Mouse (Mus musculus) MEL (cell line): ENCODE data around the gene Sat1. TPM values are rescaled to one million over a fixed set of nuclear protein-coding genes. Genes with fewer than 3 reads are reported as not detected.

Experiments used
- DNase-seq: peaks from one replicate; pipeline ENCODE4 v3.0.0; 2011; ENCODE audit warnings: low read depth, low spot score
- H3K27ac ChIP-seq: 2 replicates; pipeline ENCODE4 v1.5.1; 2012; ENCODE audit warnings: low read depth, mild to moderate bottlenecking, control low read depth, low read length, moderate library complexity; ENCODE audit not compliant: control insufficient read depth
- H3K27me3 ChIP-seq, 2 experiments: fragments of 150-350 bp in 1 of 2; sonication (generic) in 1 of 2; 2 replicates each; pipeline ENCODE4 v1.6.1; 2012; ENCODE audit warnings: low read length in 2 of 2, mild to moderate bottlenecking in 2 of 2, improper control_type of control experiment in 1 of 2, moderate library complexity in 1 of 2; ENCODE audit not compliant: insufficient read depth in 2 of 2, control insufficient read depth in 1 of 2
- H3K36me3 ChIP-seq, 2 experiments: 2 replicates each; pipeline ENCODE4 v1.6.1; 2012 to 2014; ENCODE audit warnings: low read length in 2 of 2, improper control_type of control experiment in 1 of 2, inconsistent platforms in 1 of 2, mild to moderate bottlenecking in 1 of 2; ENCODE audit not compliant: insufficient read depth in 2 of 2, control insufficient read depth in 1 of 2
- H3K4me1 ChIP-seq, 2 experiments: fragments of 150-350 bp in 1 of 2; sonication (generic) in 1 of 2; 2 replicates each; pipeline ENCODE4 v1.6.1; 2012; ENCODE audit warnings: low read length in 2 of 2, improper control_type of control experiment in 1 of 2, mild to moderate bottlenecking in 1 of 2; ENCODE audit not compliant: insufficient read depth in 2 of 2, control insufficient read depth in 1 of 2
- H3K4me3 ChIP-seq, 2 experiments: fragments of 150-350 bp in 1 of 2; sonication (generic) in 1 of 2; 2 replicates each; pipeline ENCODE4 v1.5.1; 2012; ENCODE audit warnings: low read depth in 2 of 2, low read length in 2 of 2, mild to moderate bottlenecking in 2 of 2, moderate library complexity in 2 of 2, control low read depth in 1 of 2, improper control_type of control experiment in 1 of 2; ENCODE audit not compliant: control insufficient read depth in 1 of 2, insufficient read depth in 1 of 2
- H3K79me2 ChIP-seq: 2 replicates; pipeline ENCODE4 v1.6.1; 2012; ENCODE audit warnings: mild to moderate bottlenecking, low read length, moderate library complexity; ENCODE audit not compliant: control insufficient read depth, poor library complexity, insufficient read depth
- H3K9ac ChIP-seq: 2 replicates; pipeline ENCODE4 v1.6.1; 2012; ENCODE audit warnings: low read depth, mild to moderate bottlenecking, control low read depth, low read length, moderate library complexity; ENCODE audit not compliant: control insufficient read depth, poor library complexity, severe bottlenecking
- H3K9me3 ChIP-seq: fragments of 150-350 bp; sonication (generic); replicated peaks from 2 replicates; pipeline ENCODE4 v1.6.1; 2012; ENCODE audit warnings: mild to moderate bottlenecking, low read length, improper control_type of control experiment, moderate library complexity; ENCODE audit not compliant: insufficient read depth
- CHD1 ChIP-seq: IDR thresholded peaks from 2 replicates; pipeline ENCODE4 v1.6.1; 2012; ENCODE audit warnings: low read depth, mild to moderate bottlenecking, inconsistent platforms, low read length, improper control_type of control experiment
- CHD2 ChIP-seq: IDR thresholded peaks from 2 replicates; pipeline ENCODE4 v1.6.1; 2011; ENCODE audit warnings: low read length, improper control_type of control experiment
- CTCF ChIP-seq, 3 experiments: IDR thresholded peaks in 2 of 3; conservative IDR thresholded peaks in 1 of 3; 2 replicates each; pipeline ENCODE4 v1.5.1; 2011 to 2012; ENCODE audit warnings: low read length in 3 of 3, low read depth in 2 of 3, mild to moderate bottlenecking in 2 of 3, improper control_type of control experiment in 1 of 3, inconsistent platforms in 1 of 3, mixed read lengths in 1 of 3, moderate library complexity in 1 of 3; ENCODE audit not compliant: control insufficient read depth in 1 of 3, insufficient read depth in 1 of 3, poor library complexity in 1 of 3, severe bottlenecking in 1 of 3
- E2F4 ChIP-seq: IDR thresholded peaks from 2 replicates; pipeline ENCODE4 v1.6.1; 2011; ENCODE audit warnings: low read depth, low read length, improper control_type of control experiment, borderline replicate concordance
- ELF1 ChIP-seq: IDR thresholded peaks from 2 replicates; pipeline ENCODE4 v1.6.1; 2014; ENCODE audit warnings: low read depth, mild to moderate bottlenecking, inconsistent platforms, low read length, improper control_type of control experiment, moderate library complexity
- EP300 ChIP-seq, 2 experiments: IDR thresholded peaks; 2 replicates each; pipeline ENCODE4 v1.6.1; 2011; ENCODE audit warnings: improper control_type of control experiment in 2 of 2, low read length in 2 of 2, low read depth in 1 of 2, mild to moderate bottlenecking in 1 of 2
- ETS1 ChIP-seq: IDR thresholded peaks from 2 replicates; pipeline ENCODE4 v1.6.1; 2012; ENCODE audit warnings: low read depth, mild to moderate bottlenecking, inconsistent platforms, low read length, improper control_type of control experiment, moderate library complexity
- GATA1 ChIP-seq: IDR thresholded peaks from 2 replicates; pipeline ENCODE4 v1.6.1; 2011; ENCODE audit warnings: low read depth, low read length, improper control_type of control experiment
- HCFC1 ChIP-seq: IDR thresholded peaks from 2 replicates; pipeline ENCODE4 v1.6.1; 2012; ENCODE audit warnings: low read depth, mild to moderate bottlenecking, inconsistent platforms, low read length, improper control_type of control experiment, moderate library complexity
- JUND ChIP-seq: IDR thresholded peaks from 2 replicates; pipeline ENCODE4 v1.6.1; 2011; ENCODE audit warnings: low read depth, mild to moderate bottlenecking, improper control_type of control experiment, low read length
- KAT2A ChIP-seq: conservative IDR thresholded peaks from 2 replicates; pipeline ENCODE4 v1.6.1; 2012; ENCODE audit warnings: low read depth, low read length, improper control_type of control experiment, inconsistent platforms
- MAX ChIP-seq: IDR thresholded peaks from 2 replicates; pipeline ENCODE4 v1.6.1; 2011; ENCODE audit warnings: low read length, improper control_type of control experiment
- MAZ ChIP-seq: IDR thresholded peaks from 2 replicates; pipeline ENCODE4 v1.6.1; 2012; ENCODE audit warnings: low read depth, mild to moderate bottlenecking, inconsistent platforms, low read length, improper control_type of control experiment
- MEF2A ChIP-seq: IDR thresholded peaks from 2 replicates; pipeline ENCODE4 v1.6.1; 2014; ENCODE audit warnings: low read depth, mild to moderate bottlenecking, inconsistent platforms, low read length, improper control_type of control experiment; ENCODE audit not compliant: poor library complexity, insufficient replicate concordance, severe bottlenecking; ENCODE audit errors: extremely low read depth
- MYB ChIP-seq: IDR thresholded peaks from 2 replicates; pipeline ENCODE4 v1.6.1; 2011; ENCODE audit warnings: mild to moderate bottlenecking, low read depth, low read length, improper control_type of control experiment
- MYC ChIP-seq: IDR thresholded peaks from 2 replicates; pipeline ENCODE4 v1.6.1; 2011; ENCODE audit warnings: low read depth, mild to moderate bottlenecking, low read length, improper control_type of control experiment, moderate library complexity
- NRF1 ChIP-seq: IDR thresholded peaks from 2 replicates; pipeline ENCODE4 v1.6.1; 2014; ENCODE audit warnings: low read depth, mild to moderate bottlenecking, inconsistent platforms, low read length, improper control_type of control experiment, moderate library complexity; ENCODE audit not compliant: poor library complexity, insufficient read depth, severe bottlenecking
- POLR2A ChIP-seq, 2 experiments: IDR thresholded peaks; 2 replicates each; pipeline ENCODE4 v1.6.1; 2011 to 2012; ENCODE audit warnings: low read length in 2 of 2, mild to moderate bottlenecking in 2 of 2, control low read depth in 1 of 2, improper control_type of control experiment in 1 of 2, low read depth in 1 of 2, moderate library complexity in 1 of 2; ENCODE audit not compliant: control insufficient read depth in 1 of 2, insufficient read depth in 1 of 2, poor library complexity in 1 of 2
- RAD21 ChIP-seq: IDR thresholded peaks from 2 replicates; pipeline ENCODE4 v1.6.1; 2011; ENCODE audit warnings: mild to moderate bottlenecking, low read depth, low read length, improper control_type of control experiment
- RCOR1 ChIP-seq: IDR thresholded peaks from 2 replicates; pipeline ENCODE4 v1.6.1; 2012; ENCODE audit warnings: low read depth, mild to moderate bottlenecking, inconsistent platforms, low read length, improper control_type of control experiment
- SIN3A ChIP-seq: IDR thresholded peaks from 2 replicates; pipeline ENCODE4 v1.6.1; 2012; ENCODE audit warnings: low read length, improper control_type of control experiment, inconsistent platforms
- TBP ChIP-seq: IDR thresholded peaks from 2 replicates; pipeline ENCODE4 v1.8.0; 2011; ENCODE audit warnings: low read depth, low read length, improper control_type of control experiment
- TCF12 ChIP-seq: IDR thresholded peaks from 2 replicates; pipeline ENCODE4 v1.6.1; 2014; ENCODE audit warnings: low read depth, mild to moderate bottlenecking, inconsistent platforms, low read length, improper control_type of control experiment, moderate library complexity
- UBTF ChIP-seq: IDR thresholded peaks from 2 replicates; pipeline ENCODE4 v1.6.1; 2012; ENCODE audit warnings: low read depth, mild to moderate bottlenecking, inconsistent platforms, low read length, improper control_type of control experiment, moderate library complexity, borderline replicate concordance; ENCODE audit not compliant: insufficient read depth
- ZNF384 ChIP-seq: IDR thresholded peaks from 2 replicates; pipeline ENCODE4 v1.6.1; 2012; ENCODE audit warnings: low read depth, mild to moderate bottlenecking, inconsistent platforms, low read length, improper control_type of control experiment
- polyA plus RNA-seq, 2 experiments: library from polyadenylated mRNA; stranded (reverse) in 1 of 2; unstranded in 1 of 2; fragments of >175 nt in 1 of 2; fragments of >200 nt in 1 of 2; gene quantifications; 2 replicates each; pipeline versions ENCODE4 v1.2.1 to v1.2.4; 2012; ENCODE audit warnings: low replicate concordance in 2 of 2, low read depth in 1 of 2; ENCODE audit not compliant: insufficient read length in 2 of 2, insufficient read depth in 1 of 2, missing spikeins in 1 of 2
- total RNA-seq: library from RNA; depleted of rRNA; stranded (reverse); fragments of 300-350 nt; gene quantifications from 2 replicates; pipeline ENCODE4 v1.2.3, GENCODE M21; 2012

The Sat1 gene
- total and polyA plus RNA-seq, 3 experiments: 70.8 to 167 (median 73.7) TPM

DNA sequence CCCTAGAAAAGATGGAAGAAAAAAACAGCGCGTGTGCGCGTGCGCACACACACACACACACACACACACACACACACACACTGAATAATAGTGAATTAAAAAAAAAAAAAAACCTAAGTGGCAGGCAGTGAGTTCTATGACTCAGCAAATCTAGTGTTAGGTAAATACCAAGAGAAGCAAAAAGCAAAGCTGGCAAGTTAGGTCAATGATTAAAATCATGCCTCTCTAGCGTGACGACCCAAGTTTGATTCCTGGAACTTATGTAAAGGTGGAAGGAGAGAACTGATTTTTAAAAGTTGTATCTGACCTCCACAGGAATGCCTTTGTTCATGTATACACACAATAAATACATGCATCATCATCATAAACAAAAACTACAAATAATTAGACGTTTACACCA, 46.4 kb downstream of the Sat1 start:
- Histone ChIP-seq H3K4me3 (no peak overlapping the region), H3K27me3 (no peaks in the 10 kb centered on the region), H3K4me1 (no peaks in the 10 kb centered on the region), H3K9me3 (no peaks in the 10 kb centered on the region), H3K9ac (no peak overlapping the region), H3K79me2 (no peaks in the 10 kb centered on the region), H3K36me3 (no peaks in the 10 kb centered on the region), H3K27ac (no peak overlapping the region)
- no peak for DNase-seq
- TF ChIP-seq EP300 (IDR thresholded peaks at IDR 0.05; ENCODE audit: low read depth in 1 of 2, low read length in 2 of 2) (no peak), SIN3A (no peak), ELF1 (no peak), GATA1 (no peak), ZNF384 (no peak), TBP (no peak), E2F4 (no peak), MAX (no peak), MYB (no peak), JUND (no peak), UBTF (no peak), HCFC1 (no peak), MYC (no peak), CTCF (IDR thresholded peaks at IDR 0.05 in 2 of 3, conservative IDR thresholded peaks at IDR 0.05 in 1 of 3; ENCODE audit: control insufficient read depth in 1 of 3, insufficient read depth in 1 of 3, low read depth in 2 of 3, low read length in 3 of 3, poor library complexity in 1 of 3, severe bottlenecking in 1 of 3) (no peak), POLR2A (IDR thresholded peaks at IDR 0.05; ENCODE audit: control insufficient read depth in 1 of 2, insufficient read depth in 1 of 2, low read depth in 1 of 2, low read length in 2 of 2, poor library complexity in 1 of 2) (no peak), MAZ (no peak)

DNA sequence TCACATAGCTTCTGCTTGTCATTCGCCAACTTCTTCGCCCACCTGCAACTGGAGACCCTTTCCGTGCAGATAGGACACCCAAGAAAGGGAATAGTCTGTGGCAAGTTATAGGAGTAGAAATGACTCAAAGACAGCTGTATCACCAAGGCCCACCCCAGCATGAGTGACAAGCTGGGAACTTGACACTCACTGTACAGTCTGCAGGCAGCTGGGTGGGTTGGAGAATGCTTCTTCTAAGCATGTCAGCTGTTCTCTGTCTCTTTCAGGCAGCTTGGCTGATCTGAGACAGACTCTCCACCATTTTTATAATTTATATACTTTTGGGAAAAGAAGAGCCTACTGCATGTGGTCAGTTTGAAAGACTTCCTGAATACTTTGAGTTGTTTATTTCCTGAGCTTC, 48.6 kb downstream of the Sat1 start:
- no peaks in the 10 kb centered on the region for H3K9me3 ChIP-seq
- TF ChIP-seq RAD21 (no peak), UBTF (no peak), KAT2A (no peak), SIN3A (no peak), CHD2 (no peak), NRF1 (no peak), MEF2A (no peak), ETS1 (no peak), JUND (no peak), ELF1 (no peak), RCOR1 (no peak), CHD1 (no peak), TCF12 (no peak), EP300 (IDR thresholded peaks at IDR 0.05; ENCODE audit: low read depth in 1 of 2, low read length in 2 of 2) (no peak), MYB (no peak), MYC (no peak)

More for the DNA sequence above, 48.6 kb downstream of the Sat1 start:
- DNase-seq: no peak
- Histone ChIP-seq H3K4me1 (no peaks in the 10 kb centered on the region), H3K4me3 (no peak overlapping the region), H3K27ac (no peak overlapping the region), H3K79me2 (no peaks in the 10 kb centered on the region), H3K27me3 (no peaks in the 10 kb centered on the region), H3K9ac (no peak overlapping the region), H3K36me3 (no peaks in the 10 kb centered on the region)
